Mouse (Mus musculus) heart, embryonic 14.5 days (tissue): ENCODE results near the gene Map1b. TPM values are rescaled to one million over a fixed set of nuclear protein-coding genes. Genes with fewer than 3 reads are reported as not detected.

Experiments used
- ATAC-seq: fragments of 200-750 bp; cut with Nextera tagmentation; 2 replicates; pipeline ENCODE4 v1.8.0; 2017; ENCODE audit warnings: low read depth, moderate TSS enrichment; ENCODE audit not compliant: insufficient number of reproducible peaks, insufficient read depth, low FRiP score
- H3K27ac ChIP-seq, 2 experiments: fragments of 200-500 bp in 1 of 2; fragments of 300-500 bp in 1 of 2; sonication (generic) in 1 of 2; replicated peaks in 1 of 2; 2 replicates each; pipeline ENCODE4 v1.5.1; 2012 to 2014; ENCODE audit warnings: low read depth in 2 of 2, low read length in 2 of 2, control low read depth in 1 of 2, mild to moderate bottlenecking in 1 of 2, mixed read lengths in 1 of 2; ENCODE audit not compliant: control insufficient read depth in 1 of 2, insufficient read depth in 1 of 2
- H3K27me3 ChIP-seq: fragments of 300-500 bp; sonication (generic); 2 replicates; pipeline ENCODE4 v1.6.1; 2014; ENCODE audit warnings: mild to moderate bottlenecking, low read length, control low read depth; ENCODE audit not compliant: control insufficient read depth, insufficient read depth
- H3K36me3 ChIP-seq: fragments of 300-500 bp; sonication (generic); 2 replicates; pipeline ENCODE4 v1.6.1; 2014; ENCODE audit warnings: mild to moderate bottlenecking, control low read depth, low read length, mixed read lengths; ENCODE audit not compliant: control insufficient read depth, insufficient read depth
- H3K4me1 ChIP-seq, 2 experiments: fragments of 200-500 bp in 1 of 2; fragments of 300-500 bp in 1 of 2; sonication (generic) in 1 of 2; 2 replicates each; pipeline ENCODE4 v1.6.1; 2012 to 2014; ENCODE audit warnings: low read length in 2 of 2, control low read depth in 1 of 2, mixed read lengths in 1 of 2; ENCODE audit not compliant: control insufficient read depth in 2 of 2, insufficient read depth in 2 of 2
- H3K4me2 ChIP-seq: fragments of 300-500 bp; sonication (generic); 2 replicates; pipeline ENCODE4 v1.6.1; 2014; ENCODE audit warnings: mild to moderate bottlenecking, low read length
- H3K4me3 ChIP-seq, 2 experiments: fragments of 200-500 bp in 1 of 2; fragments of 300-500 bp in 1 of 2; sonication (generic) in 1 of 2; 2 replicates each; pipeline ENCODE4 v1.5.1; 2012 to 2014; ENCODE audit warnings: low read length in 2 of 2, mild to moderate bottlenecking in 2 of 2, control low read depth in 1 of 2, low read depth in 1 of 2, moderate library complexity in 1 of 2; ENCODE audit not compliant: control insufficient read depth in 1 of 2, insufficient read depth in 1 of 2
- H3K9ac ChIP-seq: fragments of 300-500 bp; sonication (generic); 2 replicates; pipeline ENCODE4 v1.6.1; 2014; ENCODE audit warnings: mild to moderate bottlenecking, low read length
- H3K9me3 ChIP-seq: fragments of 300-500 bp; sonication (generic); 2 replicates; pipeline ENCODE4 v1.6.1; 2016; ENCODE audit warnings: low read length, control low read depth; ENCODE audit not compliant: control insufficient read depth
- WGBS: fragments of 180-500 bp; shearing (Covaris S2); extraction: QIAGEN DNeasy Blood & Tissue Kit; methylation state at CpG from one replicate; pipeline ENCODE4 v1.1.7; 2014; 5-methylcytosine and 5-hydroxymethylcytosine counted together
- polyA plus RNA-seq: library from polyadenylated mRNA; unstranded; fragments of >200 nt; fragmentation: Nextera tagmentation; extraction: Ambion mirVana; gene quantifications from 2 replicates; pipeline ENCODE4 v1.2.1, GENCODE M21; 2014

Map1b gene
- polyA plus RNA-seq, 1 experiment from 2014 or later = 135 TPM

DNA sequence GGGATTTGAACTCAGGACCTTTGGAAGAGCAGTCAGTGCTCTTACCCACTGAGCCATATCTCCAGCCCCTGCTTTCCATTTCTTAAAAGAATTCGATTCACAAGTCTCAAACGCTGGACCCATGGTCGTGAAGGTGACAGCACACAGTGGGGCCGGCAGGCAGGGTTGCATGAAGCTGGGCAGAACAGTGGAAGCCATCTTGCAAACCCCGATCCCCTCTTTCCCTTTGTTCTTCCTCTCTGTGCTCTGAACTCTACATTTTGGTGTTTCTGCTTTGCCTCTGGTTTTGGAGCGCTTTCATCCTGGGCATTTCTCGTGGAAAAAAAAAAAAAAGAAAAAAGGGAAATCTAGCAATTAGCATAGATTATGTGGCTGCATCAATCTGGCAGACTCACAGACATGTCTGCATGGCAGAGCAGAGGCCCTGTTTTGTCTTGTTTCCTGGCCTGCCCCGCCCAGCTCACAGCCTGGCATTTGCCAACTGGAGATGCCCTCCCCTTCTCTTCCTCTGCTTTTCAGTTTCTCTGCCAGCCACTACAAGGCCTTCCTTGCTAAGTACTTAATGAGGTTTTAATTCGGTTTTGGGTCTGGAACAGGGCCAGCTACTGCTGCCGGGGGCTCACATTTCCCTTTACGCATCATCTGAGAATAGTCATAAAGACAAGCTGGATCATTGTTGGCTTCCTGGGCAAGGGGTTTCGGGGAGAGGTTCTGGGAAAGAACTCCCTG, 57.5 kb downstream of the Map1b start:
- 0 out of 2 replicates have a peak, but pooled peaks cover 2% of the 10 kb centered on the region for H3K9me3 ChIP-seq
- no peak; the same call in 1 of the 2 replicates for ATAC-seq
- 71% methylated on average over 12 of the region's 12 CpGs for WGBS

DNA sequence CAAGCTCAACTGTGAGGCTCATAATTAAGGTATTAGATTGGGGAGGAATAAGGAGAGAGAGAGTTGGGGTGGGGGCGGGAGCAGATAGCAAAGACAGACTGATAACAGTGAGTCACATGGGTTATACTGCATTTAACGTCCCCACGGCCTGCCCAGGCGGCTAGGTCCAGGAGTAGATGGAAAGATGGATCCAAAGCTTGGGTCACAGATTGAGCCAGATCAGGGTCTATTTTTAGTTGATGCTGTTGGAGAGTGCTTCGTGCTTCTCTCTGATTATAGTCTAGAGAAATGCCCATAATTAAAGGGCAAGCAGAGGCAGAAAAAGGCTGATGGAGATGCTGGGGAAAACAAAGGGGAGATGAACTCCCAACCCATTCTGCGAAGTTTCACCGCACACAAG, 61.4 kb downstream of the Map1b start:
- Histone ChIP-seq H3K9ac (no peak overlapping the region), H3K4me3 (no peak overlapping the region), H3K4me1 (peaks cover 10 to 35% of the 10 kb centered on the region in 2 experiments), H3K27me3 (no peaks in the 10 kb centered on the region), H3K27ac (no peak overlapping the region), H3K9me3 (no peaks in the 10 kb centered on the region), H3K4me2 (no peak overlapping the region), H3K36me3 (peaks cover 4% of the 10 kb centered on the region; the same call in 1 of the 2 replicates)
- 54% methylated on average over 7 of the region's 7 CpGs for WGBS
- ATAC-seq = no peak

More for the DNA sequence above, 57.5 kb downstream of the Map1b start:
- H3K27ac ChIP-seq = peak overlapping the region; percentile 22 to 34; a peak in 2 of 4 replicates
- no peak overlapping the region for H3K4me2 ChIP-seq
- no peak overlapping the region for H3K4me3 ChIP-seq
- no peak overlapping the region for H3K9ac ChIP-seq
- no peaks in the 10 kb centered on the region for H3K27me3 ChIP-seq
- H3K4me1 ChIP-seq = peaks cover 8 to 26% of the 10 kb centered on the region in 2 experiments
- 0 out of 2 replicates have a peak, but pooled peaks cover 5% of the 10 kb centered on the region for H3K36me3 ChIP-seq

DNA sequence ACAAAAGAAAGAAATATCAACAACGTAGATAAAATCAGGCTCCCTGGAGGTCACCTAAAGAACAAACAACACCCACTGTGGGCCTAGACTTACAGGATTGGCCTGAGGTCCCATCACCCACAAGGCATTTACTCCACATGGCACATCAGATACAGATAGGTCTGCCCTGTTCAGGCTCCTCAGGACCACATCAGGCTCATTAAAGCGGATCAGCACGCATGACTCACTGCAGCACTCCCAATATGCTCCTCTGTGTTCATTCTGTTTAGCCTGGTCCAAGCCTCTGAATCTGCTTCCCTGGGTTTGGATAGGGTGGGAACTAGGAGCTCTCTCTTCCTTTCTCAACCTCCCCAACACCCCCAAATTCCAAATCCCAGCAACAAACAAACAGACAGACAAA, 63.9 kb downstream of the Map1b start:
- ATAC-seq = no peak
- no peak overlapping the region for H3K4me3 ChIP-seq
- no peak overlapping the region for H3K4me2 ChIP-seq
- H3K36me3 ChIP-seq = peaks cover 4% of the 10 kb centered on the region; the same call in 1 of the 2 replicates
- WGBS = 89% methylated on average over 3 of the region's 3 CpGs
- H3K27ac ChIP-seq = no peak overlapping the region
- no peak overlapping the region for H3K9ac ChIP-seq
- H3K9me3 ChIP-seq = no peaks in the 10 kb centered on the region
- peaks cover 11 to 31% of the 10 kb centered on the region in 2 experiments for H3K4me1 ChIP-seq
- H3K27me3 ChIP-seq = no peaks in the 10 kb centered on the region

DNA sequence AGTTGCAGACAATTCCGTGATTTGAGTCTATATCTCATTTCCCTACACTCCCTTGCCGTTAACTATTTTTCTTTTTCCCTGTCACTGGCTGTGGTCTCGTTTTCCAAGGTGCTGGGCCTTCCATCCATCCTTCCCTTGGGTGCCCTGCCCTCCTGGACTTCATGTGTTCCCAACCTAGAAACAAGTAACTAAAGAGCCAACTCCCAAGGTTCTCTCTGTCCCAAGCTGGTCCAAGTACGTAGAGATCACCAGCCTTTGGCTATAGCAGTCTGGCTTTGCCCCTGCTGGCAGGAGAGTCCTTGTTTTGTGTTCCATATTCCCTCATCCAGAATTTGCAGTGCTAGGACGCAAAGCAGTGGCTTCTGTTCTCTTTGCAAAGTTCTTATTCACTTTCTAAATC, 65.1 kb downstream of the Map1b start:
- WGBS = 73% methylated on average over 5 of the region's 5 CpGs
- no peak overlapping the region for H3K4me2 ChIP-seq
- H3K9ac ChIP-seq = no peak overlapping the region
- H3K27me3 ChIP-seq = no peaks in the 10 kb centered on the region
- H3K4me1 ChIP-seq = peaks cover 16 to 36% of the 10 kb centered on the region in 2 experiments
- no peak for ATAC-seq
- H3K4me3 ChIP-seq = no peak overlapping the region
- H3K27ac ChIP-seq = no peak overlapping the region
- H3K9me3 ChIP-seq = no peaks in the 10 kb centered on the region
- H3K36me3 ChIP-seq = peaks cover 4% of the 10 kb centered on the region; the same call in 1 of the 2 replicates

DNA sequence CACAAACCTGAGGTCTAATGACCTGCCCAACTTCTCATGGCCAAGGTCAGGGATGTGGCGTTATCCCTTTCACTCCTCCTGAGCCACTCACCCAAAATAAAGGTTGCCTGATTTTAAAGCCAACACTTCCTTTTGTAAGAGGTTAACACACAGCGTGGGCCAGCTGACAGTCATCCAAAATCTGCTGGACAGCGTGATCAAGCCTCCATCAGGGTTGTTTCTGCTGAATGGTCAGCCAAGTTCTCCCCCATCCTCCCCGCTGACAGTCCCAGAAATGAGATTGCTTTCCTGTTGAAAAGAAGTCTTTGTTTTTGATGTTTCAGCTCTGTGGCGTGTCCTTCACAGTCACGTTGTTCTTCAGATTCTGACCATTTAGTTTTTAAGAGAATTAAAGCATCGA, 65.6 kb downstream of the Map1b start:
- Histone ChIP-seq H3K36me3 (peaks cover 4% of the 10 kb centered on the region; the same call in 1 of the 2 replicates), H3K9ac (no peak overlapping the region), H3K27ac (no peak overlapping the region), H3K4me3 (no peak overlapping the region), H3K27me3 (no peaks in the 10 kb centered on the region), H3K4me1 (peaks cover 16 to 38% of the 10 kb centered on the region in 2 experiments), H3K9me3 (no peaks in the 10 kb centered on the region), H3K4me2 (no peak overlapping the region)
- 70% methylated on average over 7 of the region's 7 CpGs for WGBS
- ATAC-seq = no peak

DNA sequence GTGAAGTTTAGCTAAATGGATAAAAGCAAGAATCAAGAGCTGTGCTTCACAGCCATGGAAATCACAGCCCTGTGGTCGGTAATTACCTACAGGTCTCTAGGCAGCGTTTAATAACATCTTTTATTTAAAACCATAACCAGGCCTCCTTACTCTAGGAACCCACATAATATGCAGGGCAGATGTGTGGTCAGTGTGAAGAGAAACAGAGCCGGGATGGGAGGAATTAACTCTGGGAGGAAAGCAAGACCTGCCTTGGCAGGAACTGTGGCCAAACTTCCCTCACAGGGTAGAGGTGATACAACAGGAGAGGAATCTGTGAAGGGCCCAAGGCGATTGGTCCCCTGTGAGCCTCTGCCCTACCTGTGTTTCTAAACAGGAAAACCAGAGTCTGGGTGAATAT, 66.8 kb downstream of the Map1b start:
- 79% methylated on average over 4 of the region's 4 CpGs for WGBS
- H3K27ac ChIP-seq = no peak overlapping the region
- H3K4me3 ChIP-seq = no peak overlapping the region
- peaks cover 4% of the 10 kb centered on the region; the same call in 1 of the 2 replicates for H3K36me3 ChIP-seq
- H3K9ac ChIP-seq = no peak overlapping the region
- H3K4me2 ChIP-seq = no peak overlapping the region
- peaks cover 14 to 36% of the 10 kb centered on the region in 2 experiments for H3K4me1 ChIP-seq
- H3K27me3 ChIP-seq = no peaks in the 10 kb centered on the region
- H3K9me3 ChIP-seq = no peaks in the 10 kb centered on the region
- ATAC-seq = no peak

DNA sequence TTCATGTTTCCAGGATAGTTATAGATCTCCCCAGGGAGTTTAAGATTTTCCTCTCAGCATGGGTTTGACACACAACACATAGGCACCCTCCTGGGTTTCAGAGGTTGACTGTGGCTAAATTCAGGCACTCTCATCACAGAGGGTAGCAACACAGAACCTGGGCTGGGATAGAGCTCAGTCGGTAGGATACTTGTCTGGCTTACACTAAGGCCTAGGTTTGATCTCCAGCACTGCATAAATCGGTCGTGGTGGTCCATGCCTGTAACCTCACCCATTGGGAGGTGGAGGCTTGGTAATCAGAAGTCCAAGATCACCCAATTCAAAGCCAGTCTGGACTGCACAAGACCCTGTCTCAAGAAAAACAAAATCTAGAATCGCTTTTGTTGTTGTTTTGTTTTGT, 68.1 kb downstream of the Map1b start:
- H3K9me3 ChIP-seq = no peaks in the 10 kb centered on the region
- H3K4me3 ChIP-seq = no peak overlapping the region
- peaks cover 14 to 37% of the 10 kb centered on the region in 2 experiments for H3K4me1 ChIP-seq
- no peak overlapping the region for H3K27ac ChIP-seq
- no peaks in the 10 kb centered on the region for H3K27me3 ChIP-seq
- WGBS = 67% methylated on average over 4 of the region's 4 CpGs
- H3K36me3 ChIP-seq = peaks cover 10% of the 10 kb centered on the region; the same call in 1 of the 2 replicates
- no peak for ATAC-seq
- no peak overlapping the region for H3K4me2 ChIP-seq
- no peak overlapping the region for H3K9ac ChIP-seq
